Mouse (Mus musculus) urinary bladder, adult 2 months (tissue): Measurements from ENCODE around the gene Iqce. TPM values are rescaled to one million over a fixed set of nuclear protein-coding genes. Genes with fewer than 3 reads are reported as not detected.
"Not testable (repeated sequence)": the region's sequence is repeated elsewhere in the genome, so short reads cannot be mapped to it uniquely, and the experiment has no call there.

Experiments
- DNase-seq: peaks from one replicate; pipeline ENCODE4 v3.0.0; 2022; ENCODE audit warnings: low spot score
- polyA plus RNA-seq: library from polyadenylated mRNA; depleted of rRNA; stranded (reverse); fragments of >200 nt; gene quantifications from 2 replicates; pipeline ENCODE4 v1.2.3, GENCODE M21; 2012

Iqce gene
- polyA plus RNA-seq, 1 experiment = 21.0 TPM

GRCm38 (mm10) chr5:140704378-140705251 is 2.4 kb upstream of the Iqce start, which contains the start of gene Brat1:
Gene Brat1 (plus strand): TSS chr5:140705011.
- DNase-seq = peak; percentile 93

GRCm38 (mm10) chr5:140703480-140704377 is 1.6 kb upstream of the Iqce start:
- no peak for DNase-seq

GRCm38 (mm10) chr5:140702618-140703175 is 519 bp upstream of the Iqce start:
- no peak for DNase-seq

- no peak for DNase-seq
Measured at GRCm38 (mm10) chr5:140701661-140702060, 517 bp downstream of the Iqce start.

GRCm38 (mm10) chr5:140699776-140700175 is 2.4 kb downstream of the Iqce start:
- DNase-seq = no peak

- DNase-seq = no peak
Measured at GRCm38 (mm10) chr5:140695987-140696386, 6.2 kb downstream of the Iqce start.

- no peak for DNase-seq
Measured at GRCm38 (mm10) chr5:140688434-140688833, 13.7 kb downstream of the Iqce start.

- DNase-seq = no peak
Measured at GRCm38 (mm10) chr5:140684343-140685148, 17.6 kb downstream of the Iqce start.

- DNase-seq = no peak
Measured at GRCm38 (mm10) chr5:140682113-140682512, 20.1 kb downstream of the Iqce start.

GRCm38 (mm10) chr5:140680950-140681349 is 21.2 kb downstream of the Iqce start:
- DNase-seq = no peak

- DNase-seq = no peak
Measured at GRCm38 (mm10) chr5:140680051-140680450, 22.1 kb downstream of the Iqce start.

- DNase-seq = no peak
Measured at GRCm38 (mm10) chr5:140677137-140677536, 25.0 kb downstream of the Iqce start.

- no peak for DNase-seq
Measured at GRCm38 (mm10) chr5:140675640-140676039, 26.5 kb downstream of the Iqce start.

GRCm38 (mm10) chr5:140675079-140675478 is 27.1 kb downstream of the Iqce start:
- DNase-seq = no peak

GRCm38 (mm10) chr5:140674036-140674435 is 28.1 kb downstream of the Iqce start:
- no peak for DNase-seq

- not testable (repeated sequence) for DNase-seq
Measured at GRCm38 (mm10) chr5:140672603-140673002, 29.6 kb downstream of the Iqce start.

GRCm38 (mm10) chr5:140672115-140672514 is 30.1 kb downstream of the Iqce start:
- DNase-seq = no peak

GRCm38 (mm10) chr5:140663621-140664180 is 38.5 kb downstream of the Iqce start:
- DNase-seq = peak; percentile 44

GRCm38 (mm10) chr5:140662741-140663592 is 39.2 kb downstream of the Iqce start:
- DNase-seq = no peak
